Mouse (Mus musculus) stomach, postnatal 0 days (tissue): ENCODE data around the gene Vash2.

Experiments
- CTCF ChIP-seq: IDR thresholded peaks from 2 replicates; pipeline ENCODE4 v1.5.1; 2016; ENCODE audit warnings: antibody characterized with exemption, low read depth, mild to moderate bottlenecking, moderate library complexity
- EP300 ChIP-seq: optimal IDR thresholded peaks from 2 replicates; pipeline ENCODE3; 2016; ENCODE audit warnings: antibody characterized with exemption

DNA sequence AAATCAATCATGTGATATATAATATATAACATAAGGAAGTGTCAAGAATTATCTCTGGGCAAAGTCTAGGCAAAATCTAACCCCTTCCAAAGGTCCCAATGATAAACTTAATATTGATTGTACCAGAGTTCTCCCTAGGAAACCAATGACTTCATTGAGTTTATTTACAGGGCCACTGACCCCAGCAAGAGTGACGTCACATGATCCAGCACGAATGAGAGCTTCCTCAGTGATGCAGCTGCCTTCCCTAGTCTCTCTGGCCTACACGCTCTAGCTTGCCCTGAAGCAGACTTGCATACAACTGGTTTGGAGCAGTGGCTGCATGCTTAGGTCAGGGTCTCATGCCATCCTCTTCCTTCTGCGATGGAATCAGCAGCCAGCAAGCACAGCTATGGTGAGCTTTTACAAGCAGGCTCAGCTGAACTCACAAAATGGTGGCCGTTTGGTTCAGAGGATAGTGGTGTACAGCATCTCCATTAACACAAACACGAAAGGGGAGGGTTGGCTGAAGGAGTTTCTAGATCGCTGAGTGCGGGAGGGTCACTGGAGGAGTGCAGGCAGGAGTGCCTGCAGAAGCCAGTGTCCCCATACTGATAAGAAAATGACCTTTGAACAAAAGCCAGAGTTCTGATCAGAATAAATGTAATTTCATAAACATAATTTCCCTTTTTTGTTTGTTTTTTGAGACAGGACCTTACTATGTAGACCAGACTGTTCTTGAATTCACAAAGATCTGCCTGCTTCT, 59.2 kb downstream of the Vash2 start:
- TF ChIP-seq CTCF (no peak), EP300 (no peak)
